Mouse (Mus musculus): ENCODE data around the gene Arl6ip4.

- no peak for TF ChIP-seq EP300 (IDR thresholded peaks at IDR 0.05; ENCODE audit: insufficient read depth, low read depth, low read length)
- no peak for TF ChIP-seq CTCF (IDR thresholded peaks at IDR 0.05; ENCODE audit: low read depth, low read length)
These were observed 2.9 kb upstream of the Arl6ip4 start for GRCm38 (mm10) chr5:124113030-124113429.
